In the genomic region with DNA sequence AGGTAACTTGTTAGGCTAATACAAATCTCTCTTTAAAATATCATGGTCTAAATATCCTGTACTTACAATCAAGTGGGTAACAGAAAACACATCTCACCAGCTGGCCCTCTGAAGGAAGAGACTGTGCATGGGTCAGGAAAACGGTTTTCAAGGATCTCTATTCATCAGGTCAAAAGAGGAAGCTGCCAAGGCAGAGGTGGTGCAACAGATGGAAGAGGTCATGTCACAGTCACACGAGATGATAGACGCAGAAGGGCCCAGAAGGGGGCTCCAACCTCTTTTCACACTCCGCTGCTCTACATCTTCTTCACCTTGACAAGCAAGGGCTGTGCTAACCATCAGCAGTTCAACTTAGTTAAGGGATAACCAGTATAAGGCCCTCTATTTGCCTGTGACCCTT, we compare ENCODE assay signal across 28 mouse cellular contexts.
DNase-seq lines count a peak whose midpoint lies in the region; ATAC-seq and TF ChIP-seq lines count a peak whose summit lies in the region.
"Had no signal": no experiment of that assay in that cellular context is flagged by ENCODE, and none has a peak within 500 bp of the region (broad histone marks: within the 10 kb centered on the region; RNA-seq: fewer than 3 reads in every experiment).

No protein-coding gene starts in this region.

- H3K4me3 ChIP-seq in kidney, adult 2 months (ENCODE audit: insufficient read depth, low read depth, low read length): no peak overlapping the region
- no peak overlapping the region for H3K4me3 ChIP-seq in kidney, embryonic 15.5 days (replicated peaks)
- H3K4me3 ChIP-seq in lung, postnatal 0 days (ENCODE audit: low read depth, low read length): no peak overlapping the region
- H3K4me3 ChIP-seq: embryonic facial prominence, embryonic 10.5 days; embryonic facial prominence, embryonic 15.5 days; forebrain, embryonic 12.5 days; heart, embryonic 10.5 days; heart, embryonic 15.5 days; hindbrain, embryonic 12.5 days had no signal

- no peak overlapping the region for H3K4me2 ChIP-seq in kidney, embryonic 15.5 days
- H3K4me2 ChIP-seq in lung, postnatal 0 days (replicated peaks; ENCODE audit: low read depth, low read length): no peak overlapping the region
- H3K4me2 ChIP-seq: embryonic facial prominence, embryonic 15.5 days; forebrain, embryonic 12.5 days; heart, embryonic 15.5 days; hindbrain, embryonic 12.5 days had no signal

- TF ChIP-seq EP300 in lung, postnatal 0 days (IDR thresholded peaks at IDR 0.05): no peak

- no peaks in the 10 kb centered on the region for H3K36me3 ChIP-seq in kidney, adult 2 months (ENCODE audit: control insufficient read depth, insufficient read depth, low read length)
- no peaks in the 10 kb centered on the region for H3K36me3 ChIP-seq in kidney, embryonic 15.5 days
- H3K36me3 ChIP-seq in lung, postnatal 0 days (ENCODE audit: insufficient read depth, low read length): no peaks in the 10 kb centered on the region
- H3K36me3 ChIP-seq: embryonic facial prominence, embryonic 10.5 days; embryonic facial prominence, embryonic 15.5 days; forebrain, embryonic 12.5 days; G1E; heart, embryonic 10.5 days; heart, embryonic 15.5 days; hindbrain, embryonic 12.5 days had no signal

- H3K4me1 ChIP-seq in kidney, adult 2 months (ENCODE audit: control insufficient read depth, insufficient read depth, low read length): 0 out of 2 replicates have a peak, but pooled peaks cover 2% of the 10 kb centered on the region
- H3K4me1 ChIP-seq in kidney, embryonic 15.5 days: no peaks in the 10 kb centered on the region
- no peaks in the 10 kb centered on the region for H3K4me1 ChIP-seq in lung, postnatal 0 days (ENCODE audit: insufficient read depth, low read depth, low read length)
- H3K4me1 ChIP-seq: embryonic facial prominence, embryonic 10.5 days; embryonic facial prominence, embryonic 15.5 days; forebrain, embryonic 12.5 days; heart, embryonic 10.5 days; hindbrain, embryonic 12.5 days had no signal

- no peaks in the 10 kb centered on the region for H3K27me3 ChIP-seq in kidney, adult 2 months (replicated peaks; ENCODE audit: control insufficient read depth, insufficient read depth, low read length)
- peaks cover 26% of the 10 kb centered on the region for H3K27me3 ChIP-seq in kidney, embryonic 15.5 days
- H3K27me3 ChIP-seq in lung, postnatal 0 days (replicated peaks; ENCODE audit: insufficient read depth, low read length): no peaks in the 10 kb centered on the region
- H3K27me3 ChIP-seq: embryonic facial prominence, embryonic 15.5 days; heart, embryonic 15.5 days had no signal

- peak; percentile 12 for DNase-seq in adrenal gland, postnatal 10 days
- DNase-seq in adrenal gland, postnatal 25 days: no peak
- DNase-seq in kidney, adult 2 months: peak; percentile 11
- no peak for DNase-seq in kidney, adult 18-20 months
- DNase-seq in kidney, postnatal 4 days: peak; percentile 24 to 31
- peak; percentile 12 for DNase-seq in lung, postnatal 0 days (ENCODE audit: low spot score)
- no peak for DNase-seq in lung, postnatal 14 days
- DNase-seq: cerebellum, adult 11-12 months; cerebellum, adult 9-11 months; gastrocnemius, postnatal 10 days; heart, postnatal 36 days; layer of hippocampus, adult 9-11 months; liver; lung, adult 18-20 months; midbrain, embryonic 14.5 days; thymus, adult 2 months; thymus, postnatal 36 days had no signal

- no peak overlapping the region for H3K9ac ChIP-seq in kidney, embryonic 15.5 days
- H3K9ac ChIP-seq in lung, postnatal 0 days (replicated peaks; ENCODE audit: low read depth): no peak overlapping the region
- H3K9ac ChIP-seq: embryonic facial prominence, embryonic 15.5 days; forebrain, embryonic 12.5 days; heart, embryonic 15.5 days; hindbrain, embryonic 12.5 days had no signal

- no peak for TF ChIP-seq POLR2A in kidney, adult 2 months (IDR thresholded peaks at IDR 0.05; ENCODE audit: low read depth, low read length)

- no peak overlapping the region for H3K27ac ChIP-seq in kidney, adult 2 months (ENCODE audit: insufficient read depth, low read depth, low read length)
- H3K27ac ChIP-seq in kidney, embryonic 15.5 days: no peak overlapping the region
- no peak overlapping the region for H3K27ac ChIP-seq in lung, postnatal 0 days (ENCODE audit: low read length)
- H3K27ac ChIP-seq: embryonic facial prominence, embryonic 10.5 days; embryonic facial prominence, embryonic 15.5 days; forebrain, embryonic 12.5 days; heart, embryonic 10.5 days; heart, embryonic 15.5 days; hindbrain, embryonic 12.5 days; hindbrain, postnatal 0 days; macrophage had no signal

- ATAC-seq in kidney, embryonic 15.5 days (replicated peaks; ENCODE audit: low FRiP score): no peak
- no peak for ATAC-seq in lung, postnatal 0 days
- ATAC-seq: hindbrain, postnatal 0 days; intestine, embryonic 16.5 days had no signal

- no peaks in the 10 kb centered on the region for H3K9me3 ChIP-seq in kidney, embryonic 15.5 days (replicated peaks)
- no peaks in the 10 kb centered on the region for H3K9me3 ChIP-seq in lung, postnatal 0 days (ENCODE audit: low read length)
- H3K9me3 ChIP-seq: embryonic facial prominence, embryonic 10.5 days; embryonic facial prominence, embryonic 15.5 days; forebrain, embryonic 12.5 days; G1E; heart, embryonic 10.5 days; heart, embryonic 15.5 days; hindbrain, embryonic 12.5 days had no signal

- whole genome bisulfite sequencing in kidney, adult 2 months: 34% methylated on average over 4 of the region's 4 CpGs
- 50% methylated on average over 4 of the region's 4 CpGs for WGBS in kidney, embryonic 15.5 days
- 21% methylated on average over 4 of the region's 4 CpGs for WGBS in lung, postnatal 0 days

- no peak for TF ChIP-seq CTCF in kidney, adult 2 months (conservative IDR thresholded peaks at IDR 0.05; ENCODE audit: insufficient read depth, insufficient read length, low read depth, low read length)
- TF ChIP-seq CTCF in lung, postnatal 0 days (IDR thresholded peaks at IDR 0.05): no peak

Comparison
In these comparisons a context has a peak if more than half of its experiments do, and no peak if none do; other contexts are left out.
1. DNase-seq: peak in adrenal gland, postnatal 10 days (single experiment), kidney, adult 2 months (single experiment), kidney, postnatal 4 days (2 of 2) and lung, postnatal 0 days (single experiment); none in adrenal gland, postnatal 25 days (single experiment), kidney, adult 18-20 months (single experiment) and lung, postnatal 14 days (single experiment).